Mouse (Mus musculus): Measurements from ENCODE around the gene Lgr4. TPM values are rescaled to one million over a fixed set of nuclear protein-coding genes. Genes with fewer than 3 reads are reported as not detected.
A peak's percentile ranks its signal among the peaks of the same experiment; 100 is the strongest.

Lgr4 gene
- total RNA-seq, 4 experiments from 2014 or later = 24.2 to 33.3 (median 29.2) TPM

DNA sequence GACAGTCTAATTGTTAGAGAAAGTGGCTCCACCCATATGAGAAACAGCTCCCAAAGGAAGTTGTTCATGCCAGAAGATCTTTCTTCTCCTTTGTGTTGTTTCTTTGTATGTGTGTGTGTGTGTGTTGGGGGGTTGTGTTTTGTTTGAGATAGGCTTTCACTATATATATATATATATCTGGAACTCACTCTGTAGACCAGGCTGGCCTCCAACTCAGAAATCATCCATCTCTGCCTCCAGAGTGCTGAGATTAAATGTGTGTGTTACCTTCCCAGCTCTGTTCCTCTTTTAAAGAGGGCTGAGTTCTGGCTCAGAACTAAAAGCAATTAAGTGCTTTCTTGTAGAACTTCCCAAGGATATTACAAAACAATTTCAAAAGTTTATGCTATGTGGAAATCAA lies 92.0 kb downstream of the Lgr4 start:
- DNase-seq (ENCODE audit: low spot score in 2 of 2) = no peak

DNA sequence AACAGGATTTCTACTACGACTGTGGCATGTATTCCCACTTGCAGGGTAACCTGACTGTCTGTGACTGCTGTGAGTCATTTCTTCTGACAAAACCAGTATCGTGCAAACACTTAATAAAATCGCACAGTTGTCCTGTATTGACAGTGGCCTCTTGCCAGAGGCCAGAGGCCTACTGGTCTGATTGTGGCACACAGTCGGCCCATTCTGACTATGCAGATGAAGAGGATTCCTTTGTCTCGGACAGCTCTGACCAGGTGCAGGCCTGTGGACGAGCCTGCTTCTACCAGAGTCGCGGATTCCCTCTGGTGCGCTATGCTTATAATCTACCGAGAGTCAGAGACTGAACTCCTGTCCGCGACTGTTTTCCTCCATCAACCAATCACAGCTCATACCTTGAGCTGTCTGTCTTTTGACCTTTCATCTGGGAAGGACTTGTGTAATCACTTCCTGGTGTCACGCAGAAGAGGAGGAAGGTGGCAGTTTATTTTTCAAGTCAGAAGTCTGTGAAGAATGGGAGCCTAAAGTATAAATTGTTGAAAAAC lies 94.8 kb downstream of the Lgr4 start:
- no peak for DNase-seq (ENCODE audit: low spot score in 2 of 2)

DNA sequence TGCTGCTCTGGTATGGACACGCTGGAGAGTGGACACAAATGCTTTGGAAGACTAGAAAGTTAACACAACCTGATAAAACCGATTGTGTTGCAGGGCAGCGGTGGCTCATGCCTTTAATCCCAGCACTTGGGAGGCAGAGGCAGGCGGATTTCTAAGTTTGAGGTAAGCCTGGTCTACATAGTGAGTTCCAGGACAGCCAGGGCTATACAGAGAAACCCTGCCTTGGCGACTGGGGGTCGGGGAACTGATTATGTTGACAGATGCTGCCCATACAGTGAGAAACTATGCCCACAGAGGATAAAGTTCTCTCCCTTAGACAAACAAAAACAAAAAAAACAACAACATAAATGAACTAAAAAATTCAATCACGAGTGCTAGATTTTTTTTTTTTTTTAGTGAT lies 99.6 kb downstream of the Lgr4 start:
- DNase-seq (ENCODE audit: low spot score in 2 of 2) = no peak

DNA sequence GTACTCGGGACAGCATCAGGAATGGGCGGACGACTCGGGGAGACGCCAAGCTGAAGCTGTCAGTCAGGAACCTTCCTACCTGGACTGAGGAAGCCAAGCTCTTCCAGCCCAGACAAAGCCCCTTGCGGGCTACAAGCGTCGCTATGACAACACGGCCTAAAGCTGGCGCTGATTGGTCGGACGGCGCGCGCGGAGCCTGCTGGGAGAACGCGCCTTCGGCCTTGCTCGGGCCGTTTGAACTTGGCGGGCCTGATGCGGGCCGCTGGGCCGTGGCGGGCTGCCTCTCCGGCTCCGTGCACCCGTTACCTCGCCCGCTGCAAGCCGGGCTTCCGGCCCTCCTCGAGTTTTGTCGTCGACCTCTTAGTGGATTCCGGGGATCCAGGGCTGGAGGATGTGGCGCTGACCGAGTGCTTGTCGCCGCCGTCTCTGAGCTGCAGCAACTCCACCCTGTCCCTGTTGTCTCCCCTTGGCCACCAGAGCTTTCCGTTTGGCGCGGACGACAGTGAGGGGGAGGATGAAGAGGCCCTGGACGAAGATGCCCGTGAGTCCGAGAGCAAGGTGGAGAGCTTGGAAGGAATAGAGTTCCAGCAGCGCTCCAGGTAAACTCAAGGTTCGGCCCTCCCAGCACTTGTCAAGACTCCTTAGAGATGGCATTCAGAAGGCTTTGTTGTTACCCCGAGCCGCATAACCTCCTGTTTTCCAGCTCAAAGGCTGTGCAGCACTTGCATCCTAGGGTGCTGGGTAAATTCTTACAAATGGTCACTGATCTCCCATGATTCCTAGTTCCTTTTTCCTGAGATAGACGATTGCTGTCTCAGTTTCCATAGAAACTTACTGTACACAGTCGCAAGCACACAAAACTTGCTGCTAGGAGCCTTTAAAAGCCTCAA lies 100.4 kb downstream of the Lgr4 start, which contains the start of gene Ccdc34:
Ccdc34 (plus strand) TSS at position 202 of the 890 bp plus-strand sequence.
- DNase-seq (ENCODE audit: low spot score in 2 of 2) = peak; percentile 86 to 89

DNA sequence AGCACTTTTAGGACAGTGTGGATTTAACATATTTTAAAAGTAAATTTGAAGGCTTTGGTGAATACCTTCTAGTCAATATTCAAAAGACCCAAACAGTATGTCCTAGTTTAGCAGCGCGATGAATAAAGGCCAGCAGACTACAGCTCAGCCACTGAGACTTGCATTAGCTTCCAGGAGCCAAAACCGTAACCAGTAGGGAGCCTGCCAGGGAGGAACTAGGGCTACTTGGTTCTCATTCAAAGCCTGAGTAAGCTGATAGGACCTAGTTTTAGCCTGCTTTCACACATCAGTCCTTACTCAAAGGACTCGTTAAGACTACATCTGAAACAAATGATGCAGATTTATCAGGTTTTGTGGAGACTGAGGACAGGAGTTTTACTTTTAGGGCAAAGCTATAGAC lies 102.2 kb downstream of the Lgr4 start:
- no peak for DNase-seq (ENCODE audit: low spot score in 2 of 2)

GRCm38 (mm10) chr2:110020430-110020829 lies 103.0 kb downstream of the Lgr4 start:
- DNase-seq (ENCODE audit: low spot score in 2 of 2) = no peak

GRCm38 (mm10) chr2:110036265-110036664 lies 118.8 kb downstream of the Lgr4 start:
- no peak for DNase-seq (ENCODE audit: low spot score in 2 of 2)

DNA sequence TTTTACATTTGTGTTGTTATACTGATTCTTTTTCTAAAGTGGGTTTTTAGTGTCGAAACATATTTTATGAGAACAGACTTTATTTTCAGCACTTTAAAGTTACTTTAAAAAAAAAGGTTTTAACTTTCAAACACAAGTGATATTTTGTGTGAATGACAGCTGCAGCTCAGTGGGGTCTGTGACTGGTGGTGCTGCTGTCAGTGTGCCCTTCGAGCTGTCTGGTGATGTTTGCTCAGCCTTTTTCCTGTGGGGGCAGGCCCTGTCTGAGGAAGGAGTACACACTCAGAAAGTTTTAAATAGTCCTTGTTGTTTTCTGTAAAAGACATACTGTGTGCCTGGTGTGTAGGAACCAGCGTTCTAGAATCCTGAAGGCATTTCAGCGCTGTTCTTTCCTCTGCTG lies 119.2 kb downstream of the Lgr4 start:
- no peak for DNase-seq (ENCODE audit: low spot score in 2 of 2)

- no peak for DNase-seq (ENCODE audit: low spot score in 2 of 2)
These were observed 119.8 kb downstream of the Lgr4 start for GRCm38 (mm10) chr2:110037221-110037620.

DNA sequence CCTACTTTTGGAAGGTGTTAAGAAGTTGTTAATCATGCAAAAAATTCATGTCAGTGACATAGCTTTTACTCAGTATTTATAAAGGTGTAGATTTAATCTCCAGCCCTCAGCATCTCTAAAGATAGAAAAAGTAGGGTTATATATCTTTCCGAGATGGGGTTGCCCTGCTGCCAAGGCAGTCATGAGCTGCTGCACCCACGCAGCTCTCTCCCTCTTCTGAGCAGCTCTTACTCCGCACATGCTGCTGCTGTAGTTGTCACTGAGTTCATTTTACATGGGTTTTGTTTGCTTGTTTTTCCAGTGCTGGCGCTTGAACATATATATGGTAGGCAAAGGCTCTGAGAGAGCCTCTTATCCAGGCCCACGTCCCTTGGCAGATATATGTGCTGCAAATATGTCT lies 120.9 kb downstream of the Lgr4 start:
- DNase-seq (ENCODE audit: low spot score in 2 of 2) = no peak

- no peak for DNase-seq (ENCODE audit: low spot score in 2 of 2)
These were observed 125.7 kb downstream of the Lgr4 start for GRCm38 (mm10) chr2:110042861-110043760.

- no peak for DNase-seq (ENCODE audit: low spot score in 2 of 2)
These were observed 141.0 kb downstream of the Lgr4 start for GRCm38 (mm10) chr2:110058424-110058823.

DNA sequence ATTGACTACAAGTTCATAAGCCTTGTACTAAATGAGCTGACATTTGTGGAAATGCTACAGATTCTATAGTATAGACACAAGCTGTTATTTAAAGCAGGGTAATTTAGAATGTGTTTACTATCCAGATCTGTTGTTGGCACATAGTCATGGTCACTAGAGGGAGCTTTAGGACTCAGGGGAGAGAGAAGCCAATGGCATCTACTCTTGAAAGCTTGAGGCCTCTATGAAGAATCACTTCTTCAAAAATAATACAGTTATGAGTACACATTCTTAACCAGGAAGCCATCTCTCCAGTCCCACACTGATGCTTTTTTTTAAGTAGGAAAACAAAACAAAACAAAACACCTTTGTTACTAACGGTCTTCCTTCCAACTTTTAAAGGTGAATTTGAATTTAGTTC lies 145.7 kb downstream of the Lgr4 start:
- no peak for DNase-seq (ENCODE audit: low spot score in 2 of 2)

Other genes starting within 250 kb of the Lgr4 start
- gene Bdnf, start 242.9 kb upstream of the Lgr4 start, total RNA-seq (2022) = 10 to 100 TPM; 24.6 to 32.2 (median 29.8) TPM
- gene Lin7c, start 26.8 kb upstream of the Lgr4 start, total RNA-seq (2022) = 100 to 1,000 TPM in 2 of 4 experiments, 10 to 100 TPM in 2; 96.1 to 116 (median 102) TPM
- 10 to 100 TPM; 13.4 to 16.5 (median 15.5) TPM for gene Ccdc34, start 100.2 kb downstream of the Lgr4 start, total RNA-seq (2022)